ENCODE assay signal across 14 mouse cellular contexts in the genomic region with DNA sequence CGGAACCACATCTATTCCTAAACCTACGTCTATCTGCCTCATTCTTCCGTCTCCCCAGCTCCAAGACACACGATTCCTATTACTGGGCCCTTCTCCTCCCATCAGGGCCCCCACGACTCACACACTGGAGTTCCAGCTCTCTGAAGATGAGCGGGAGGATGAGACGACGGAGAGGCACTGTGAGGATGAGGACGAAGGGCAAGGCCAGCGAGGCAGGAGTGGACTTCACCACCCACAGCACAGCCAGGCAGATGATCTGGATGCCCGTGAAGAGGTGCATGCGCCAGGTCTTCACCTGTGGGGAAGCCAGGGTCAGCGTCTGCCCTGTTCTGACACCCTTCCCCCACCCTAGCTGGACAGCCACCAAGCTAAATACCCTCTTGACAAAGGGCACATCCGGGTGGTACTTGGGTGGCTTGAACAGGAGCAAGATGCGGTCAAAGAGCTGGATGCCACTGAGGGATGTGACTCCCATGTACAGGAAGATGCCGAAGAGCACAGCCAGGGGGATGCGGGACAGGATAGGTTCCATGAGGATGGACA. TPM values are rescaled to one million over a fixed set of nuclear protein-coding genes. Genes with fewer than 3 reads are reported as not detected.
"Had no signal": no experiment of that assay in that cellular context is flagged by ENCODE, and none has a peak within 500 bp of the region (broad histone marks: within the 10 kb centered on the region; RNA-seq: fewer than 3 reads in every experiment).

No protein-coding gene starts in this region.

- DNase-seq: kidney, adult 2 months; kidney, postnatal 14 days; left cerebral cortex, postnatal 4 days; lung, adult 18-20 months; right cerebral cortex, postnatal 14 days; thymus, postnatal 4 days had no signal

- H3K9me3 ChIP-seq: kidney, embryonic 15.5 days; limb, embryonic 13.5 days; neural tube, embryonic 13.5 days had no signal

- H3K27ac ChIP-seq: kidney, embryonic 15.5 days; limb, embryonic 13.5 days; neural tube, embryonic 13.5 days had no signal

- H3K4me2 ChIP-seq: kidney, embryonic 15.5 days; limb, embryonic 13.5 days; midbrain, embryonic 11.5 days; neural tube, embryonic 13.5 days had no signal

- H3K36me3 ChIP-seq: kidney, embryonic 15.5 days; limb, embryonic 13.5 days; neural tube, embryonic 13.5 days had no signal

- H3K4me1 ChIP-seq: neural tube, embryonic 13.5 days had no signal

- H3K9ac ChIP-seq: kidney, embryonic 15.5 days; limb, embryonic 13.5 days; neural tube, embryonic 13.5 days had no signal

- ATAC-seq: intestine, embryonic 16.5 days; midbrain, embryonic 16.5 days had no signal

- H3K4me3 ChIP-seq: kidney, embryonic 15.5 days; limb, embryonic 13.5 days; neural tube, embryonic 13.5 days had no signal

RNA-seq across cellular contexts. Expression of gene Slc4a1, which starts 15.0 kb away (rescaled TPM):
- polyA plus RNA-seq: small intestine, adult 2 months had no signal

RNA-seq across cellular contexts. Expression of gene Rundc3a, which starts 42.2 kb away (rescaled TPM):
- total RNA-seq: megakaryocyte progenitor cell, adult 5-6 weeks had no signal
